Mouse (Mus musculus): ENCODE measurements around the gene Ndufa5.

The Ndufa5 gene

GRCm38 (mm10) chr6:24542393-24542792, 14.6 kb upstream of the Ndufa5 start:
- no peak for TF ChIP-seq GATA4 (IDR thresholded peaks at IDR 0.05; ENCODE audit: insufficient replicate concordance, low read length)

- TF ChIP-seq GATA4 (IDR thresholded peaks at IDR 0.05; ENCODE audit: insufficient replicate concordance, low read length) = no peak
Measured at GRCm38 (mm10) chr6:24540106-24540505, 12.3 kb upstream of the Ndufa5 start.

GRCm38 (mm10) chr6:24538435-24538834, 10.6 kb upstream of the Ndufa5 start:
- no peak for TF ChIP-seq GATA4 (IDR thresholded peaks at IDR 0.05; ENCODE audit: insufficient replicate concordance, low read length)

- no peak for TF ChIP-seq GATA4 (IDR thresholded peaks at IDR 0.05; ENCODE audit: insufficient replicate concordance, low read length)
Measured at GRCm38 (mm10) chr6:24532804-24533203, 5.0 kb upstream of the Ndufa5 start.

GRCm38 (mm10) chr6:24530711-24531420, 3.1 kb upstream of the Ndufa5 start:
- no peak for TF ChIP-seq GATA4 (IDR thresholded peaks at IDR 0.05; ENCODE audit: insufficient replicate concordance, low read length)

GRCm38 (mm10) chr6:24530166-24530565, 2.4 kb upstream of the Ndufa5 start:
- TF ChIP-seq GATA4 (IDR thresholded peaks at IDR 0.05; ENCODE audit: insufficient replicate concordance, low read length) = no peak

- TF ChIP-seq GATA4 (IDR thresholded peaks at IDR 0.05; ENCODE audit: insufficient replicate concordance, low read length) = no peak
Measured at GRCm38 (mm10) chr6:24528064-24528243, 141 bp upstream of the Ndufa5 start, which contains the start of gene Asb15. TSS of gene Asb15 (plus strand) at chr6:24528144.

GRCm38 (mm10) chr6:24525705-24526104, 2.1 kb downstream of the Ndufa5 start:
- no peak for TF ChIP-seq GATA4 (IDR thresholded peaks at IDR 0.05; ENCODE audit: insufficient replicate concordance, low read length)

GRCm38 (mm10) chr6:24516197-24516596, 11.6 kb downstream of the Ndufa5 start:
- TF ChIP-seq GATA4 (IDR thresholded peaks at IDR 0.05; ENCODE audit: insufficient replicate concordance, low read length) = no peak

- peak; percentile 49; the same call in 1 of the 2 replicates for TF ChIP-seq GATA4 (IDR thresholded peaks at IDR 0.05; ENCODE audit: insufficient replicate concordance, low read length)
Measured at GRCm38 (mm10) chr6:24514552-24515284, 13.1 kb downstream of the Ndufa5 start, which contains the start of gene Iqub. TSS of gene Iqub (minus strand) at chr6:24515067.

GRCm38 (mm10) chr6:24504141-24504540, 23.7 kb downstream of the Ndufa5 start:
- TF ChIP-seq GATA4 (IDR thresholded peaks at IDR 0.05; ENCODE audit: insufficient replicate concordance, low read length) = no peak

GRCm38 (mm10) chr6:24490341-24490740, 37.5 kb downstream of the Ndufa5 start:
- TF ChIP-seq GATA4 (IDR thresholded peaks at IDR 0.05; ENCODE audit: insufficient replicate concordance, low read length) = no peak

GRCm38 (mm10) chr6:24486530-24486929, 41.3 kb downstream of the Ndufa5 start:
- no peak for TF ChIP-seq GATA4 (IDR thresholded peaks at IDR 0.05; ENCODE audit: insufficient replicate concordance, low read length)

GRCm38 (mm10) chr6:24470571-24471132, 57.2 kb downstream of the Ndufa5 start:
- no peak for TF ChIP-seq GATA4 (IDR thresholded peaks at IDR 0.05; ENCODE audit: insufficient replicate concordance, low read length)

- TF ChIP-seq GATA4 (IDR thresholded peaks at IDR 0.05; ENCODE audit: insufficient replicate concordance, low read length) = no peak
Measured at GRCm38 (mm10) chr6:24470135-24470534, 57.7 kb downstream of the Ndufa5 start.
